ENCODE assay signal across 18 mouse cellular contexts in the genomic region with DNA sequence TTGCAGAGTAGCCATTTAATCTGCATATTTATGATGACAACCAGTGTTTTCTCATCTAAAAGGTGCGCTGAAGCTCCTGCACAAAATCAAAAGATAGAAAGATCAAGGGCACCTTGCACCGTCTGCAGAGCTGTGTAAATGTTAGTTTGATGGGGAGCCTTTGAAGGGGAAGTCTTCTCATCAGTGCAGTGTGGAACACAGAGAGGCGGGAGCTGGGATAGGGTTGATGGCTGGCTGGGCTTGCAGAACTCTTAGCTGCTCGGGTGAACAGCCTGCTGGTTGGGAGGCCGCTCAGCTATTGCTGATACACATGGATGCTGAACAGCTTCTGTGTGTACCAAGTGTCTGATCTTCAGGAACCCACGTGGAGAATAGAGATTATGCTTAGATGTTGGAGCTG.
"Had no signal": no experiment of that assay in that cellular context is flagged by ENCODE, and none has a peak within 500 bp of the region (broad histone marks: within the 10 kb centered on the region; RNA-seq: fewer than 3 reads in every experiment).

No protein-coding gene starts in this region.

- DNase-seq: lung, adult 18-20 months; lung, embryonic 14.5 days; lung, postnatal 10 days; lung, postnatal 4 days; retina, postnatal 1 day; right cerebral cortex, adult 18-20 months; right cerebral cortex, postnatal 25 days; right cerebral cortex, postnatal 4 days; spleen, adult 18-20 months; thymus, adult 18-20 months; thymus, postnatal 14 days; thymus, postnatal 36 days had no signal

- H3K4me3 ChIP-seq: liver, embryonic 12.5 days; midbrain, embryonic 12.5 days; myocyte; neural tube, embryonic 13.5 days; neural tube, embryonic 15.5 days had no signal

- H3K9me3 ChIP-seq: liver, embryonic 12.5 days; midbrain, embryonic 12.5 days; neural tube, embryonic 13.5 days; neural tube, embryonic 15.5 days had no signal

- H3K36me3 ChIP-seq: liver, embryonic 12.5 days; midbrain, embryonic 12.5 days; neural tube, embryonic 13.5 days; neural tube, embryonic 15.5 days had no signal

- H3K4me1 ChIP-seq: liver, embryonic 12.5 days; midbrain, embryonic 12.5 days; neural tube, embryonic 13.5 days had no signal

- H3K27ac ChIP-seq: liver, embryonic 12.5 days; liver, embryonic 14.5 days; midbrain, embryonic 12.5 days; neural tube, embryonic 13.5 days; neural tube, embryonic 15.5 days had no signal

- H3K4me2 ChIP-seq: liver, embryonic 12.5 days; lung, embryonic 14.5 days; midbrain, embryonic 12.5 days; neural tube, embryonic 13.5 days; neural tube, embryonic 15.5 days had no signal

- ATAC-seq: liver, embryonic 12.5 days had no signal

- H3K27me3 ChIP-seq: liver, embryonic 12.5 days; midbrain, embryonic 12.5 days; neural tube, embryonic 13.5 days; neural tube, embryonic 15.5 days had no signal

- H3K9ac ChIP-seq: liver, embryonic 12.5 days; liver, embryonic 14.5 days; lung, embryonic 14.5 days; midbrain, embryonic 12.5 days; neural tube, embryonic 13.5 days; neural tube, embryonic 15.5 days had no signal
